Mouse (Mus musculus) left cerebral cortex, adult 18-20 months (tissue): ENCODE measurements around the gene Ptpru. TPM values are rescaled to one million over a fixed set of nuclear protein-coding genes. Genes with fewer than 3 reads are reported as not detected.

Source experiments
- DNase-seq, 2 experiments: peaks; one replicate each; pipeline ENCODE4 v3.0.0; 2021 to 2022; ENCODE audit warnings: low spot score in 2 of 2, mixed read lengths in 1 of 2
- long read RNA-seq, 2 experiments: library from polyadenylated mRNA; stranded (forward); transcript quantifications; one replicate each; pipeline ENCODE4 v2.0.0; 2021
- total RNA-seq, 2 experiments: library from RNA; stranded (reverse); gene quantifications; 2 replicates each; pipeline ENCODE4 v1.2.3; 2021

Ptpru gene
- total RNA-seq, result 10 to 100 TPM; 33.2 to 47.6 TPM
- long read RNA-seq, experiment 1, partial matches to known transcripts, result 3 of 10 reads
- long read RNA-seq, experiment 1, other reads (novel, unspliced or antisense), result 7 of 10 reads
- long read RNA-seq, experiment 2, partial matches to known transcripts, result 3 of 8 reads
- long read RNA-seq, experiment 2, other reads (novel, unspliced or antisense), result 5 of 8 reads

DNA sequence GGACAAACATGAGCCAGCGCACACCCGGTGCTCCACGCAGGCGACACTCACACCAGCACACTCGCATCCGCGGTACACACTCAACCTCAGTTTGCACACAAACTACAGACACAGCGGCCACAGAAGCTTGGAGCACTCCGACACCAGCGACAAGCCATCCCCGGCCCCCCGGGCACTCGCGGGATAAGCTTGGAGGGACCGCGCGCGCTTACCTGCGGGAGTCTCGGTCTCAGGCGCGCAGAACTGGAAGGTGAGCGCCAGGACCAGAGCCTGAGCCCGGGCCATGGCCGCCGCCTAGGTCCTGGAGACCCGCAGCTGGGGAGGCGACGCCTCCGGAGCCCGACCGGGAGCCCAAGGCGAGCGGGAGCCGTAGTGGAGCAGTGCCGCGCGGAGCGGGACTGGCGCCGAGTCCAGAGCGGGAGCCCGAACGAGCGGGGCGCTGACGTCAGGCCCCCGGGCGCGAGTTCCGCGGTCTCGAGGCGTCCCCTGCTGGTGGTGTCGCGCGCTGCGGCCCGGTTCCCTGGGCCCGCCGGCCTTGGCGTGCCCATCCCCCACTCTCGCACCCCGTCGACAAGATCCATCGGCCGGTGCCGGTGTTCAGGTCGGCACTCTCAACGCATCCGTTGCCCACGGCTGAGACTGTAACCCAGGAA, at the start of gene Ptpru:
Ptpru (minus strand) TSS at position 417 of the 653 bp plus-strand sequence.
- peak; percentile 91 to 96 for DNase-seq

DNA sequence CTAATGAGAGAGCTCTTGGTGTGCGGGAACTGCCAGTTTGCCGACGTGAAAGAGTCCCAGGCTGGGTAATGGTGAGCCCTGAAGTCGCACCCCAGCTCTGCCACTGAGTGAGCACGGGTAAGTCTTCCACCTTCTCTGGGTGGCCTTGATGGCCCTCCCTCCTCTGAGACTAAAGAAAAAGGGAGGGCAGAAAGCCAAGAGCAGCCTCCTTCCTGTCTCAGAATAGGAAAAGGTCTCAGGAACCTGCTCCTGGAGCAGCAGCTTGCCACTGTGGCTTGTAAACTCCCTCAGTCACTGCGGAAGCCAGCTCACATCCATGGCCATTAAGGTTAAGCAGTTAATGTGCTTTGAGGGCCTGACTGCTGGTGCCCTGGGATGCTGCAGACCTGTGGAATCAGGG, 47.3 kb upstream of the Ptpru start:
- DNase-seq, result no peak

DNA sequence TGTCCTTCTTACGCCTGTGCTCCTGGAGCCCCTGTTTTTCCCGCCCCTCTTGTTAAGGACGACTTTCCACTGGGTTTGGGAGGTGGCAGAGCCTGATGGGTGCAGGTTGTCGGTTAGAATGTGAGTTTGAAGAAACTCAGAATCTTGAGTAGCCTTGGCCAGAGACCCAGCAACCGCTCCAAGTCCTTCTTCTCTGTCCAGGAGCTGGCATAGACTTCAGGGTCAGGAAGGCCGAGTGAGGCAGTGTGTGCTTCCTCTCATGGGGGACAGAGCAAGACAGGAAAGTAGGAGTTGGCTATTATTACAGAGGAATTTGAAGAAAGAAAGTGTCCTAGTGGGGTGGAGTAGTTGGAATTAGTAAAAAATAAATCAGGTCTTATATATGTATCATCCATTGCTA, 45.5 kb upstream of the Ptpru start:
- no peak for DNase-seq

DNA sequence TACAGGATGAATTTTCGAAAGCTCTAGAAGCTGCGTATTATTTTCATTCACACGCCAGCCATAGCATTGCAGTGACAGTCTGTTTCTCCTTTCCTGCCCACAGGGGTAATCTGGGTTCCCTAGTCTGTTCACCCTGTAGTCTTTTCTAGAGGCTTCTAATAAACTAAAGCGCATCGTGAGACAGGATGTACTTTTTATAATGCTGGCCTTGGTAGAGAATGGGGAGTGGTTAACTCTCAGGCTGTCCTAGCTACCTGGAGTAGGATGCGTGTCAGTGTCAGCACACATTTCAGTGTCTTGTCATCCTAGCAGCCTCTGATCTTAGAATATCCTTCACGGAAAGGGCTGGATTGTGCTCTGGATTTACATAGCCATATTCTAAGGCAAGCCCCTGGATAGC, 43.2 kb upstream of the Ptpru start:
- no peak for DNase-seq

DNA sequence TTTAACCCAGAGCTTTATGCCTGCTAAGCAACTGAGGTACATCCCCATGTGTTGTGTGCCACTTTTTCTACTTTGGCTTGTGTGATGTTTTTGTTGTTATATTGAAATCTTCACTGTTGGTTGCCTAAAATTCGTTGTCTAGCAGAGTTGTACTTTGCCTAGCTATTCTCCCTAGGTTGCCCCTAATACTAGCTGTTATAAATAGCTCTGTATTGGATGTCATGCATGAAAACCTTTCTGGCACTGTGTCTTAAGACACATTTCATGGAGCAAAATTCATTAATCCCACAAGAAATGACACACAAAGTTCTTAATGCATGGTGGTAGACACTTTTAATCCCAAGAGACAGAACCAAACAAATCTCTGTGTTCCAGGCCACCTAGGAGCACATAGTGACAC, 41.6 kb upstream of the Ptpru start:
- no peak for DNase-seq

DNA sequence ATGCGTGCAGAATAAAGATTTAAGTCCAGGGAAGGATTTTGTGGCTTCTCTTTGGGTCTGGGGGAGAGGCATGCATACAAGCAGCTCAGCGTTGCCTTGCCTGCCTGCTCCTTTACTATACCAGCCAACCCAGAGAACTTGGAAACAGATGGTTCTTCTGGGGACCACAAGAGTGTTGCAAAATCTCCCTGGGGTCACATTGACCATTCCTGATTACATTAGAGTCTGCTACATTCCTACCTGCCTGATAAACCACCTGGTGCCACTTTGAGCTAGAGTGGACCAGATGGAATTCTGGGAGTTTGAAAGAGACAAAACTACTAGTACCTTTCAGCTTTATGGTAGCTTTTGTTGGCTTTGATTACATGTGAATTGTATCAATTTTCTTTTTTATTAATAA, 38.7 kb upstream of the Ptpru start:
- no peak for DNase-seq

DNA sequence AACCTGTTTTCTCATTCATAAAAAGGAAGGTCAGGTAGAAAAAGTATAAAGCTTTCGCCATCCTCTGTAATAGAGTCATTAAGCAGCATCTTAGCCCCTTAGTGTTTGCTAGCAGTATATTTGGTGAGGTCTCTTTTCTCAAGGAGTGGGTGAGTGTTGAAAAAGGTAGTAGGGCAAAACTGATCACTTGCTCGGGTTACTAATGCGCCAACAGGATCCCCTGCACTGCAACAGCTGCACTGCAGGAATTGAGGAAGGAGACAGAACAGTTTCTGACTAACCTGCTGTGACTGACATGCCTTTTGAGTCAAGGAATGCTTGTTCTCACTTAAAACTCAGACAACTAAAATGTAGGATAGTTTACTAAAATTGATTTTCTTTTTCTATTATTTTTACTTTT, 37.2 kb upstream of the Ptpru start:
- DNase-seq, result no peak

DNA sequence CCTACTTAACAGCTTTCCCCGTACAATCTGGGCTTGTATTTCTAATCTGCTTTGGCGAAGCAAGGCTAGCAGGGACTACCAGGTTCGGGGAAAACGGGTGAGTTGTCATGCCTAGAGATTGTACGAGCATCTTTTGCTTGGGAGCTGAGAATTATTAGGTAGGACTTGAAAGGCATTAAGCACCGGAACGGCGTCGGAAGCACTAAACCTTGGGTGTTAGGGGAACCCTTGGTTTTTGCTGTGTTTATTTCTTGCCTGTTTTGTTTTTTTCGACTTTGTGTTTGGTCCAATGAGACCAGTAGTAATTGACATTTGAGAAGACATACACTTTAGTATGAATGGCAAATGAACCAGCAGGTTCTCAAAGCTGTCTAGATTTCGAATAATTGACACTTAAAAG, 36.5 kb upstream of the Ptpru start:
- no peak for DNase-seq

DNA sequence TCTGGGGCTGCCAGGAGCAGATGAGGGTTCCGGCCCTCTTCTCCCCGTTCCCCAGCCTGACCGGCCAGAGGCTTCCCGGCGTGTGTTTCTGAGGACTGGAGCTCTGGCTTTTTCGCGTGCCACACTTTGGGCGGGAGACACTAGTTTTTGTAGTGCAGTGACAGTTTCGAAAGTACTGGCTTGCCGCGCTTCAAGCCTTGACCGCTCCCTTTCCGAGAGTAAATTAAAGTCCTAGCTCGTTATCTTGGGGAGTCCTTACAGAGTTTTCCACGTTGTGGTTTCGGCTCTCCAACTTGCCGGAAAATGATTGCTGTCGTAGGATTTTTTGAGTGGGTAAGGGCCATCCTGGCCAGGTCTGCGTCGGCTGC, 36.1 kb upstream of the Ptpru start:
- DNase-seq, result no peak

DNA sequence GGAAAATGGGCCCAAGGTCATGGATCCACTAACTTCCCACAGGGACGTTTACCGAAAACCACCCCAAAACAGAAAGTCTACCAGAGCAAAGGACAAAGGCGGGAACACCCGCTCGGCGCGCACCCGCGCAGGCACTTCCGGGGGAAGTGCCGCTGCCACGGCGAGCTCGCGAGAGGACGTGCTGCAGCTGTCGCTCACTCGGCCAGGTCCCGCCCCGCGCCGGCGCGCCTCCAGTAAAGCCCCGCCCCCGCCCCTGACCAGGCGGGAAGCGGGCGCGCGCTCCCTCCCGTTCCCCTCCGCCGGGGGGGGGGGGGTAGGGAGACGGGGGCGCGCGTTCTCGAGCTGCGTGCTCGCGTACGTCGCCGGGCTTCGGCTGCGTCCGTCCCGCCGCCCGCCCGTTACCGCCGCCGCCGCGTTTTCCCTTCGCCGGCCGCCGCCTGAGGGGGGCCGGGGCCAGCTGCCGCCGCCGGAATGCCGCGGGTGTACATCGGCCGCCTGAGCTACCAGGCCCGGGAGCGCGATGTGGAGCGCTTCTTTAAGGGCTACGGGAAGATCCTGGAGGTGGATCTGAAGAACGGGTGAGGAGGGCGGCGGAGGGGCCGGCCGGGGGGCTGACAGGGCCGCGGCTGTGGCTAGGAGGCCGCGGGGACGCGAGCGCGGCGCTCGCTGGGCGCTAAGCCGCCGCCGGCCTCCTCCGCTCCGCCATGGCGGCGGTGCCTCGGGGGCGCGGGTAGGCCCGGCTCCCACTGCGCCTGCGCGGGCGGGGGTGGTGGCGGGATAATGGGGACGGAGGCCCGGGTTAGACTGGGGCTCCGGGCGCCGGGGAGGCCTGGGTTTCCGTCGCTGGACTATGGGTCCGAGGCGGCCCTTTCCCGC, 35.4 kb upstream of the Ptpru start, which contains the start of gene Srsf4:
Srsf4 (plus strand) TSS at position 325 of the 876 bp plus-strand sequence.
- peak; percentile 84 to 94 for DNase-seq

DNA sequence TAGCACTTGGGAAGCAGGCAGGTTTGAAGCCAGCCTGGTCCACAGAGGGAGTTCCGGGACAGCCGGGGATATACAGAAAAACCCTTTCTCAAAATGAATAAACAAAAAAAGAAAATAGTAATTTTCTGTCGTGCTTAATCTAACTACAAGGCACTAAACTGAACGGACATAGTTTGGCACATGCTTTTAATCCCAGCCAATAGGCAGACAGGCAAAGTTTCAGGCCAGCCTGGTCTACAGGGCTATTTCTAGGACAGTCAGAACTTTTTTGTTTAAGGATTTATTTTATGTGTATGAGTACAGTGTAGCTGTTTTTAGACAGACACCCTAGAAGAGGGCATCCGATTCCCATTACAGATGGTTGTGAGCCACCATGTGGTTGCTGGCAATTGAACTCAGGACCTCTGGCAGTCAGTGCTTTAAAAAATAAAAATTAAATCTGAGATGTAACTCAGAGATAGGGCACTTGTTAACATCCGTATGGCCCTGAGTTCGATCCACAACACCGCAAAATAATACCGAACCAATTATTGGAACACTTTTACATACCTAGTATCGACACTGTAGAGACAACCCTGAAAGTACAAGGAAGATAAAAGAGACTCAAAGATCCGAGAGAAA, 34.7 kb upstream of the Ptpru start:
- DNase-seq, result no peak

DNA sequence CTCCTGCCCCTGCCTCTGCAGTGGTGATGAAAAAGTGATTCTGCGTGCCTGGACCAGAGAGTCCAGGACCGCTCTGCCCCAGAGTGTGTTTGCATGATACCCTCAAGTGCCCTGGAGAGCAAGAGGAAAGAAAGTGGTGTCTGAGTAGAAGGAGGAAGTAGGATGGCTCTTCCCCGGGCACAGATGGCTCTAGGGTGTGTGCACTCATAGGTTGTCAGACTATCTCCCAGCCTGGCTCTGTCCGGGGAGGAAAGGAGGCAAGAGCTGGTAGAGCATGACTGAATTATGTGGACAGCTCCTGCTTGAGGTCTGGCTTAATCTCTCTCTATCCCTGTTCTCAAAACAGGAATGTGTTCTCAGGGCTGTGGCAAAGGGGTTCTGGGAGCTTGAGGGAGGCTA, 23.3 kb upstream of the Ptpru start:
- no peak for DNase-seq

DNA sequence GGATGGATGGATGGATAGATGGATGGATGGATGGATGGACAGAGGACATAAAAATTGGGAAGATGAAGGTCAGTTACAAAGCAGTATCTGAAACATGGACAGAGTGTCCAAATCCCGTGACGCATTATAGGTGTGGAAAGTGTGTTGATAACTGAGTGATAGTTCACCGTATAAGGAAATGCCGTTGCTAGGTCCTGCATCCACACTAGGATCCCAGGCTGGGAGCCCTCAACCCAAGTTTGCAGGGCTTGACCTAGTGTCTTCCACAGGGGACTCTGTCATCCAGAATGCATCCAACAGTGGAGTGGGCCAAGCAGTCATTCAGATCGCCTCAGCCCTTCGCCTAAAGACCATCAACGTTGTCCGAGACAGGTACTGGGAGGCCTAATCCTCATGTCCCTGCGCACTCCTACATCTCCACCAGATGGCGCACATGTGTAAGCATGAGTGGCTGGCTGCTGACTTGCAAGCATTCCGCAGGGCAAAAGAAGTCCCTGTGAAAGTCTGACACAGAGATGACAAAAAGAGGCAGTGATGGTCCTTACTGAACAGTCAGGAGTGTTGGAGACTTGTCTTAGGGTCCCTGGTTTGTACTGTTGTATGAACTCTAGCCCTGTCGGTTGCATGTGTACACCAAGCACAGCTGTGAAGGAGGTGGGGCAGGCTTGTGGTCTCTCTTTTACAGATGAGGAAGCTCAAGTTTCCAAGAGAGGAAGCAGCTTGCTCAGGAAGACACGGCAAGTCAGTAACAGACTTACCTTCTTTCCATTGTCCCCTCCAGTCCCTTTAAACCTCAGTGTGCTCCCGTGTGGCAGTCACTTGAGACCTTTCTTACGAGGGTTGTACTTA, 22.6 kb upstream of the Ptpru start:
- peak; percentile 84 to 87 for DNase-seq

DNA sequence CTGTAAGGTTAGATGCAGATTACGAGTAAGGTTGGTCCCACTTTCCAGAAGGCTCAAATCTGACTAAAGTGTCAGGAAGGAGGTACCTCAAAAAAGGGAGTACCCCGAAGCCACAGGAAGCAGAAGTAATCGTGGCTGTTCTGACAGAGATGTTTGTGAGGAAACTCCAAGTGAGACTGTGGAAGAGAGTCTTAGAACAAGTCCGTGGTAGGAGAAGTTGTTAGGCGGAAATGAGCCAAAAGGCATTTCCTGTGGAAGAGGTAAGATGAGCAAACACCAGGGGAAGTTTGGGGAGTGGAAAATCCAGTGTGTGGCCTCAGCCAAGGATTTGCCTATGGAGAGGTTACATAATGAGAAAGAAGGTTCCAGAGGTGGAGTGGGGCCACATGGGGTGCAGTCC, 16.9 kb upstream of the Ptpru start:
- no peak for DNase-seq

DNA sequence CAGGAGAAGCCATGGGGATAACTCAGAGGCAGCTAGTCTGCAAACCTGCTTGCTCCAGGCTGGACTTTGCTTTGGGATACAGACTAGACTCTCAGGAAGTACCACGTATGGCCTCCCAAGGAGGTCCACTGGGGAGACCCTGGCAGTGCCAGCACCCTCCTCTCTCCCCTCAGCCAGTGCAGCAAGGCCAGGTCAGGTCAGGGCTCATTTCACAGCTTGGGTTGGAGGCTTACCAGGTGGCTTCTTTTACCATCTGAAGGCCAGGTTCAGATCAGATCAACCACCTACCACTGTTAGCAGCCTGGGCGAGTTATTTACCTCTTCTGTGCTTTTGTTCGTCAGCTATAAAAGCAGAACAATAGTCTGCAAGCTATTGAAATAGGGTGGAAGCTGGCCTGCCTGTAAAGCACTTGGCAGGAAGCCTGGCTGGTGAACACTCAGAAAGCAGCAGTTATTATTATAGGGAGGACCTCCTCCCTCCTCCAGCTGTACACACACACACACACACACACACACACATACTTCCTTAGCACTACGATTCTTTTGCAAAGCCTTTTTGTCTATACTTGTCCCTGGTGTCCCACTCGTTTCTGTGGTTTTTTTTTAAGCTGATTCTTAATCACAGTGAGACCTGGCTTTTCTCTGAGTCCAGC, 12.0 kb upstream of the Ptpru start:
- DNase-seq, result peak; percentile 38 to 41

DNA sequence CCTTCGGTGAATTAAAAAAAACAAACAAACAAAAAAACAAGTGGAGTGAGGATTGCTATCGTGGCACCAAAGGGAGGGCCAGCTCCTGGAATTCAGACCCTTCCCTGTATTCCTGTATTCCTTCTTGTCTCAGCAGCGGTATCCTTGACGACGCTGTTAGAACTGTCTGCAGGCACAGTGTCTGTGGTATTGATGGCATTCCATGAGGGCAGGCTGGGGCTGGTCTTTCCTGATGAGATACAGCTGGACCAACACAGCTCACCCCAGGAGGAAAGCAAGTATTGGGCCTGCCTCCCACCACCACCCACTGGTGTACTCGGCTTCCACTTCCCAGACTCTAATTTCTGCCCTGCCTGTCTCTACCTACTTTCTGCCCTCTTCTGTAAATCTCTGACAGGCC, 10.0 kb upstream of the Ptpru start:
- DNase-seq, result no peak

DNA sequence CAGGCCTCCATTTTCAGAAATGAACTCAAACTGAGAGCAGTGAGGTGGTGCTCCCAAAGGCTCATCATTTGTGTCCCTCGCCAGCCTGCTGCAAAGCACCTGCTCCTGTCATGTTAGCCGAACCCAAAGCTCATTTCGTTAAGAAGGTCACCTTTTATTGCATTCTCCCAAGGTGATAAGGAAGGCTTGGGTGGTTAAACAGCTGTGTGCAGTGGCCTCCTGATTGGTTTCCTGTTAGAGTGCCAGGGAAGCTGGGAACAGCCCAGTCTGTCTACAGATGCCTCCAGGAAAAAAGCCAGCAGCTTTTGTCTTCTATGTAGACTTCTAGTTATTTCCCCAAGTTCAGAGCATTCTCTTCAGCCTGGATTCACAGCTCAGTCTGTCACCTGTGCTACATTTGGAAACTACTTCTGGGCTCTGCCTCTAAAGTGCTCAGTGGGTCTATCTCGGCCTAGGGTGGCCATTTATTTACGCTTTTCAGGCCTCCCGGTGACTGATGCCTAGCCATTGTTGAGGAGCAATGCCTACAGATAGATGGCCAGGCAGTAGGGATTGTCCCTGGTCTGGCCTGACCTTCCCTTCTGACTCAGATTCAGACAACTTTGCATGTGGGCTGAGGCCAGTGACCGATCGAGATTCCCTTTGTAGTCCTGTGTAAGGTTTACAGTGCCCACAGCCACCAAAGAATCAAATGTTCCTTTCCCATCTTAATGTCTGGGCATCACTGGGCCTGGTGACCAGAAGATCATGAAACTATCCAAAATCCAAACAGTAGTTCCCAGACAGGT, 8.1 kb upstream of the Ptpru start:
- no peak for DNase-seq

DNA sequence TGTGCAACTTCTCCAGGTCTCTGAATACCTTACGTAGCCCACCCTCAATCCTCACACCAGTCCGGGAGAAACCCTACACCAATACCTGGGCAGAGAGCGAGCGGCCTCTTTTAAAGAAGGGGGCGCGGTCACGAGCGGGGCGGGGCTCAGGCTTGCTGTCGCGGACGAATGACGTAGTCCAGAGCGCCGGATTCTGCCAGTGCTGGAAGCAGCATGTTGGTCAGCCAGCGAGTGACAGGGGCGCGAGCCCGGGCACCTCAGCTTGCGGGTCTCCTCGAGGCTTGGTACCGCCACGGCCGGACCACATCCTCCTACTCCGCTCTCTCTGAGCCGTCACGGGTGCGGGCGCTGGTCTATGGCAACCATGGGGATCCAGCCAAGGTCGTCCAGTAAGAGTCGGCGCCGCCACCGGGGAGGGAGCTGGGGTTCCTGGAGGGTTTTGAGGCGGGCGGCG, 5.2 kb upstream of the Ptpru start, which contains the start of gene Mecr:
Mecr (plus strand) TSS at position 181 of the 454 bp plus-strand sequence.
- DNase-seq, result peak; percentile 91 to 97

DNA sequence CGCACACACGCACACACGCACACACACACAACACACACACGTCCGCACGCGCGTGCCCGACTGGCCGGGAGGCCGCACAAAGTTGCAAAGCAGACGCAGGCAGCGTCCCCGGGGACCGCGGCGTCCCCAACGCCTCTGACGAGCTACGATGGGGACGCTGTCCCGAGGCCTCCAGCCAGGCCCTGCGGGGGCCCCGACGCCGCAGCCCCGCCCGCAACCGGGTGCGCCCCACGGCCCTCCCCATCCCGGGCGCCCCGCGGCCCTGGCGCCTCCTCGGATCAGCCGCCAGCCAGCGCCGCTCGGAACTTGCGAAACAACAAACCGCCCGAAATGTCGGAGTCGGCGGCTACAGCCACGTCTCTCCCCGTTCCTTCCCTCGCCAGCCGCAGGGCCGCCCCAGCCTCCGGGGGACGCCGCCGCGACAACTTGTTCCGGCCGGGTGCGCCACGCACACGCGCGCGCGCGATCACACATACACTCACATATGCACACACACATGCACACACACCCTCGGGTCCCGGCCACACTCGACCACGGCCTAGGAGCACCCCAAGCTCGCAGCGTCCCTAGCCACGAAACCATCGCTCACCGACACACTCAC, 1.1 kb downstream of the Ptpru start:
- peak; percentile 24 to 39 for DNase-seq
